Mouse (Mus musculus) c-Kit-positive CD71-positive TER-119-positive erythroid progenitor cells, embryonic 14.5 days (primary cell): ENCODE data around the gene Hhex.

Experiments
- DNase-seq: peaks from one replicate; pipeline ENCODE4 v3.0.0-alpha.2; 2013; ENCODE audit warnings: low spot score

The Hhex gene

DNA sequence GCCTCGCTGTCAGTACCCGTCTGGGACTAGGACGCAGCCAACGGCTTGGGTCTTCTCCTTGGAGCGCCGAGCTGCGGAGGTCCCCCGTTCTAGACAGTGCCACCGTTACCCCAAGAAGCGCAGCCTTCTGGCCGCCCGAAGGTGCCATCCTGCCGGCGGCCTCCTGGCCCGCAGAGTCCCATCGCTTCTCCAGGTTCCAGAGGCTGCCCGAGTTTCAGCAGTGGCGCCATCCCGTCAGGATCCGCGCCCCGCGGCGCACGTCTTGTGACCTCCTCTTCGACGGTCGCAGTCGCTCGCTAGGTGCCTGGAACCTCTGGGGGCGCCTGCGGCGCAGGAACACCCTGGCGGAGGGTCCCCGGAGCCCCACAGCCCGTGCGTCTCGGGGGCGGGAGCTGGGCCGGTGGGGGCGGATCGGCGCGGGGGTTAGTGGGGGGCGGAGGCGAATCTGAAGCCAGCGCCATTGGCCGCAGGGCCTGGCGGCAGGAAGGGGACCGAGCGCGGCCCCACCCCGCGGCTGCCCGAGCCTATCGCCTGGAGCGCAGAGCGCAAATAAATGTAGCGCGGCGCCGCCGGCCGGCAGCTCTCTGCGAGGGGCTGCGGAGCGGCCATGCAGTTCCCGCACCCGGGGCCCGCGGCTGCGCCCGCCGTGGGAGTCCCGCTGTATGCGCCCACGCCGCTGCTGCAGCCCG, at the start of gene Hhex:
TSS of gene Hhex (plus strand) at position 548 of the 689 bp plus-strand sequence.
- DNase-seq: peak; percentile 20

DNA sequence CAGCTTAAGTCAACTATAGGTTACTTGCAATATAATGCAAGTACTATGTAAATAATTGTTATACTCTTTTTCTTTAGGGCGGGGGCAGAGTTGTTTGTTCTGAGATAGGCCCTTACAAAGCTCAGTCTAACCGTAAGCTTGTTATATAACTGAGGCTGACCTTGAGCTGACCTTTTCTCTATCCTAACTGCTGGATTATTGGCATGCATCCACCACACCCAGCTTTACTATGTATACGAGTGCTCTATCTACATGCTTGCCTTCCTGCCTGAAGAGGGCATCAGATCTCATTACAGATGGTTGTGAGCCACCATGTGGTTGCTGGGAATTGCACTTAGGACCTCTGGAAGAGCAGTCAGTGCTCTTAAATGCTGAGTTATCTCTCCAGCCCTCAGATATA, 48.5 kb upstream of the Hhex start:
- no peak for DNase-seq

DNA sequence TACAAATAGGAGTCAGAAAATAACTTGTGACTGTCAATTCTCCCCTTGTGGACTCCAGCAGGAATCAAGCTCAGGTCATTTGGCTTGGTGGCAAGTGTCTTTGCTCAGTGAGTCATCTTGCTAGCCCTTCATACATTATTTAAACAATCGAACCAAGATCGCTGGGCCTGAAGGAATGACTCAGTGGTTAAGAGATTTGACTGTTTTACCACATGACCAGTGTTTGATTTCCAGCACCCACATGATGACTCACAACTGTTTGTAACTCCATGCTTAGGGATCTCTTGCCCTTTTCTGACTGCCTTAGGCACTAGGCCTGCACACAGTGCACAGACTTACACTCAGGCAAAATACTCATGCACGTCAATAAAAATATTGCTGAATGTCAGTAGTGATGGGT, 42.7 kb upstream of the Hhex start:
- no peak for DNase-seq

DNA sequence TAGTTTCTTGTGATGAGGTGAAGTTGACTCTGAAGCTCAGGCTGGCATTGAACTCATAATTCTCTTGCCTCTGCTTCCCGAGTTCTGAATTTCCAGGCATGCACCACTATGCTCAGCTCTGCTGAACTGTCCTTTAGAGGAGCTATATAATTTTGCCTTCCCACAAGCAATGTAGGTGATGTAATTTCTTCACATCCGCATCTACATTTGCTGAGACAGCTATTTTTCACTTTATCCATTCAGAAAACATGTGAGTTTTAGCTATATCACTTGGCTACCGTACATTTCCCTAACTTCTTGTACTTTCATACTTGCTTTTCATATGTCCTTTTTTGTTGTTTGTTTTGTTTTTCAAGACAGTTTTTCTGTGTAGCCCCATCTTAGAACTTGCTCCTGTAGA, 38.3 kb upstream of the Hhex start:
- no peak for DNase-seq

DNA sequence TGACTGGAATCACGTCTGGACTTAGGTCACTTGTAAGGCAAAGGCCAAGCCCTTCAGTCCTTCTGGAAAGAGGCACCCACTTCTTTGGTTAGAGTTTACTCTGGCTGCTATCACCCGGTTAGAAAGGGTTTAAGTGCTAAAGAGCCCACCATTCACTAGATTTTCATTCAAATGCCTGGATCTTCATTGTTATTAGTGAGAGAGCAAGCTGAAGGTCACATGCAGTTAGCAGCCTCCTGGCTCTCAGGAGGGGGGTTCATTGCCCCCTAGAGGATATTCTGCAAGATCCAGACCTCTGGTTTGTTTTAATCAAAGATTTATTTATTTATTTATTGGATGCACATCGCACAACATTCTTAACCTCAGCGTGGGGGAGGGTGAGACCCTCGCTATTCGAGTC, 33.7 kb upstream of the Hhex start:
- DNase-seq: no peak

DNA sequence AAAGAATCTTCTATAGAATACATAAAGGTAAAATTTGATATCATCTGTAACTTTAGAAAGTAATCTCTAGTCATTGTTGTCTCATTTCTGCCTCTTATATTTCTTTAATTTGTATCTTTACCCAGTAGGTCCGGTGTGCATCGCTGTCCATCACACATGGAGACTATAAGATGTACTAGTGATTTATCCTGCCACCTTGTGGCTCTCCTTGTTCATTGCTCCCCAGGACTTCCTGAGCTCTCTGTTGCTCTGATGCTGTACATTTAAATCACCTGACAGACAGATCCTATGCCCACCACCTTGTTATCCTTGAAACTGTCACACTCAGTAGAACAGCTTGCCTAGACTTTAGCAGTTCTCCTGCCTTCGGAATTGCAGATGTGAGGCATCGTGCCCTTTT, 16.3 kb upstream of the Hhex start:
- no peak for DNase-seq

DNA sequence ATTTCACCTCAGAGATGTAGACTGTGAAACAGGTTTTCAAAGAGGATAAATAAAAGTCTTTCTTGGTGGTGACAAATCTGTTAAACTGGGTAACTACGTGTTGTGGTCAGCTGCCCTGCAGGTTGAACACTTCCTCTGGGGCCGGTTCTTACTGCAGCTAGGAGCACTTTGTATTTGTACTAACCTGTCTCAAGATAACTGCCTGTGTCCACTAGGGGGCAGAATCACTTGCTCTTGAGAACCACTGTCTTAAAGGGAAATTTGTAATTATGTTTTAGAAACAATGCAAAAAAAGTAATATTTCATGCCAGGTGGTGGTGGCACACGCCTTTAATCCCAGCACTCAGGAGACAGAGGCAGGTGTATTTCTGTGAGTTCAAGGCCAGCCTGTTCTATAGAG, 15.0 kb upstream of the Hhex start:
- peak; percentile 66 for DNase-seq

DNA sequence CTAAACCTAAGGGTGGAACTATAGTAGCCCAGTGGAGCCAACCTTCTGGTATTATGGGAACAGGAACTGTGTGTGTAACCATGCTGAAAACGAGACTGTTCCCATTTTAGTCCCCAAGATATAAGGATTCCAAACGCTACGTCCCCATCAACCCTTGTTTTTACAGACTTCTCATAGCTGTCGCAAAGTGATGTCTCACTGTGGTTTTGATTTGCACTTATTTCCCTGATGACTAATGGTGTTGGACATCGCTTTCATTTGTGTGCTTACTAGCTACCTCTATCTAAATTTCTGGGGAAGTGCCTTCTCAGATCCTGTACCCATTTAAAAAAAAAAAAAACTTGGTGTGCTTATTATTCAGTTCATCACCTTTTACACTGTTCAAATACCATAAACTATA, 6.0 kb upstream of the Hhex start:
- DNase-seq: no peak

DNA sequence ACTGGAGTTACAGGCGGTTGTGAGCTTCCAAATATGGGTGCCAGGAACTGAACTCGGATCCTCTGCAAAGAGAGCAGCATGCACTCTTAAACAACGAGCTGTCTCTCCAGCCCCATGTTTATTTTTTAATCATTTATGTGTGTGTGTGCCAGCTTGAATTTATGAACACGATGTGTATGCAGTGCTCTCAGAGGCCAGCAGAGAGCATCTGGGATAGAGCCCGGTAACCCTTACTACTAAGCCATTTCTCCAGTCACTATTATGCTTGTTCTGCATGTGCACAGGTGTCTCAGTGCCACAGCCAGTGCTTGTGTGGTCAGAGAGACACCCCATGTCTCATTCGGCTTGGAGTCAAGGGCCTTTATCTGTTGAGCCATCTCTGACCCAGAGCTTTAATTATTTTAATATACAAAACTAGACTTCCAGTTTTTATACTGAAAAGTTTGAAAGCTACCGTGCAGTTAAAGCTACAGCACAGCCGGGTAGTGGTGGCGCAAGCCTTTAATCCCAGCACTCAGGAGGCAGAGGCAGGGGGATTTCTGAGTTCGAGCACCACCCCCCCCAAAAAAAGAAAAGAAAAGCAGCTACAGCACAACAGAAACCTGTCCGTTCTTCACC, 3.4 kb upstream of the Hhex start:
- DNase-seq: no peak

DNA sequence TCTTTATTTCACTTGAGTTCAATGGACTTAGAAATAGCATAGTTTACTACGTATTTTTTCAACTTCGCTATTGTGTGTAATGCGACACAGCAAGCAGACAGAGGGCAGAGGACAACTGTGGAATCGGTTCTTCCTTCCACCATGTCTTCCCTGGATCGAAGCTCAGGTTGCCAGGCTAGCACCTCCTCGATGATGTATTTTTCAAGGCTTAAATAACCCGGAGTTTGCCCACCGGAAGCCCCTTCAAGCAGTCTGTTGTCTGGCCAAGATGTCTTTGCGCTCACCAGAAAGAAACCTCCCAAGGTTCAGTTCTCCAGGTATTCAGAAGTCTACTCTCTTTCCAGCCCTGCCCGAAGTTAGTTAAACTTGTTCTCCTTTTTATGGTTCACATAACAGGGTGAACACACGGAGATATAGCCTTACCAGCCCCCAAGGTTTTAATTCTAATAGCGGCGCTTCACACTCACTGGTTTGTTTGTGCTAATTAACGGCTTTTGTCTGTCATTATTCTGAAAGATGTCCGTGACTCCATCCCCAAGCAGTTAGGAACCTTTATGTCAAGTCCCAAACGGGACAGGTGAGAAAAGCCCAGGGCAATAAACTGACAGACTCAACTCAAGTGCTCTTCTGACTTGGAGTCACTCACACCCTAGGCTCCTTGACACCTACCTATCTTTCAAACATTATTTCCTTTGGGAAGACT, 1.6 kb upstream of the Hhex start:
- no peak for DNase-seq

DNA sequence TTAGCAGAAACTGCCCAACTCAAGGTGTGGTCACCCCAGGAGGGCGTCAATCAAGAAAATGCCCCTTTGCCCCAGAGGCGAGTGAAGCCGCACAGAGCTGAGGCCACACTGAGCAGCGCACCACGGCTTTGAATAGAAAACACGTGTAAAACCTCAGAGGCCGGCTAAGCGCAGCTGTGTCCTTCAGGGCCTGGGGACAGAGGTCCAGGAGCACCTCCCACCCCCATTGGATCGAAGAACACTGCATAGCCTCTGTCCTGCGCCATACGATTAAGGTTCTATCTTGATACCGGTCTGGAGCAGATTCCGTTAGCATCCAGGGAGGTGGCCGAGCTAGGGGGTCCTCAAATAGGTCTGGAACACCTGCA, 731 bp upstream of the Hhex start:
- no peak for DNase-seq

DNA sequence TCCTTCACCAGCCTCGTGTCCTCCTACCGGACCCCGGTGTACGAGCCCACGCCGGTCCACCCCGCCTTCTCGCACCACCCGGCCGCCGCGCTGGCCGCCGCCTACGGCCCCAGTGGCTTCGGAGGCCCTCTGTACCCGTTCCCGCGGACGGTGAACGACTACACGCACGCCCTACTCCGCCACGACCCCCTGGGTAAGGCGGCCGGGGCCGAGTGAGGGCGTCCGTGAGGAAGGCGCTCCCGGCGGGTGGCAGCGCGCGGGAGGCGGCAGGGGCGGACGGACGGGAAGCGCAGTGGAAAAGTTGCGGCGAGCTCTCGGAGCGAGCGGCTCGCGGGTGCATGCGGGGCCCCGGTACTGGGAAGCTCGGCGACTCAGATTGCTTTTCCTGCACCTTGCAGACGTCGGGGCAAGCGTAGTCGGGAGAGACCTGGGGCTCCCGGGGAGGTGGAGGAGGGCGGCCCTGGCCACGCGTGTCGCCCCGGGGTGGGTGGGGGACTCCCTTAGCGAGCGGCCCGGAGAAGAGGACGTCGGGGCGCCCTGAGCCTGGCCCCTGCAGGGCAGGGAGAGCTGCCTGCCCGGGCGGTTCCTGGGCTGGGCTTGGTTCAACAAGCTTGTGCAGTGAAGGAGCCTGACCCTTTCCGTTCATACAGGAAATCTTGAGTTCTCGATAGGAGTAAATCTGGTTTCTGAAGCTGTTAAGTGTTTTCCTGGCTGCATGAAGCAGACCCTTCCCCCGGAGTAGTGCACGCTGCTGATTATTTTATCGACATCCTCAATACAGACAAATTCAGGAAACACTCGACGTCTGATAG, 637 bp downstream of the Hhex start:
- DNase-seq: no peak

DNA sequence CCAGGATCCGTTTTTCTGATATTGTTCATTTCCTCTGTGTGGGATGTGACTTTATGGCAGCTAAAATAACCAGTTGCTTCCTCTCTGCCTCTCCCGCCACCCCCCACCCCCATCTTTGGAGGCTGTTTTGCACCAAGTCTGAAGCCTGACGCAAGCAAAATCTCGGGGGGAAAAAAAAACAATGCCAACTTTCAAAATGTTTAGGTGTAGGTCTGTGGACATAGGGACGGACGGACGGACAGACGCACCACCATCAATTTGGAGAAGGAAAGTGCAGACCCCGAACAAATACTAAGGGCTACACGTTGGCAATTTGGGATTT, 1.2 kb downstream of the Hhex start:
- no peak for DNase-seq

DNA sequence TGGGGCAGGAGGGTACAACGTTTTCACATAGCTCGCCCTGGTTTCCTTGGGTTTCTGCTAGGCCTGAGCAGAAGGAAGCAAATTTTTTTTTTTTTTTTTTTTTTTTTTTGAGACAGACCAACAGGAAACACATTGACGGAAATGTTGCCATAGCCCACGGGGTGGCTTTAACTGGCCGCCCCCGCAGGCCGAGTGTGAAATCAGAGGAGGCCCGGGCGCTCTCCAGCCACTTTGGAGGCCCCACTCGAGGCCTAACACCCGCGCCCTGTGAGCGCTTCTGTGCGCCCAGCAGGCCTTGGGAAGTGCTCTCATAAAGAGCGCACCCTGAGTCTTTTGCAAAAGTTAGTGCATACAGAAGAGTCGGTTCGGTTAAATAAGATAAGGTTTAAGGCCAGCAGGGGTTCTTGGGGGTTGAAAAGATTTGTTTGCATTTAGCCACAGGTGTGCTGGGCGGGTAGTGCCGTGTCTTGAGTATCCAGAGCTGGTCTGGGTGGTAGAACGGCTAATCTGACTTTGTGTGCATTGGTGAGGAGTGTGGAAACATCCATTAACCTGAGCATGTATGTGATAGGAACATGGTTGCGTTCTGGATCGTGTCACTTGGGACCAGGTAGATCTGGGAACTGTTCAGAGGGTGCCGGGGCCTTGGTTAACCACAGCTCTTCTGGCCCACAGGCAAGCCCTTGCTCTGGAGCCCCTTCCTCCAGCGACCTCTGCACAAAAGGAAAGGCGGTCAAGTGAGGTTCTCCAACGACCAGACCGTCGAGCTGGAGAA, 2.1 kb downstream of the Hhex start:
- DNase-seq: no peak

DNA sequence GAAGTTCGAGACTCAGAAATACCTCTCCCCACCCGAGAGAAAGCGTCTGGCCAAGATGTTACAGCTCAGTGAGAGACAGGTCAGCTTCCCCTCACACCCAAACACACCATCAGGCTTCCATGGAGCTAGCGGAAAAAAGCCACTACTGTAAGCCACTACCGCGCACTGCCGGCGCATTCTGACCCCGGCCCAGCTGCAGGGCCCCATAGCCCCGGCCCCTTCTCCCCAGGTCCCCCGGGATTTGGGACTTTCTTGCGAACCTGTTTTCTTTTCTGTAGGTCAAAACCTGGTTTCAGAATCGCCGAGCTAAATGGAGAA, 2.6 kb downstream of the Hhex start:
- no peak for DNase-seq

DNA sequence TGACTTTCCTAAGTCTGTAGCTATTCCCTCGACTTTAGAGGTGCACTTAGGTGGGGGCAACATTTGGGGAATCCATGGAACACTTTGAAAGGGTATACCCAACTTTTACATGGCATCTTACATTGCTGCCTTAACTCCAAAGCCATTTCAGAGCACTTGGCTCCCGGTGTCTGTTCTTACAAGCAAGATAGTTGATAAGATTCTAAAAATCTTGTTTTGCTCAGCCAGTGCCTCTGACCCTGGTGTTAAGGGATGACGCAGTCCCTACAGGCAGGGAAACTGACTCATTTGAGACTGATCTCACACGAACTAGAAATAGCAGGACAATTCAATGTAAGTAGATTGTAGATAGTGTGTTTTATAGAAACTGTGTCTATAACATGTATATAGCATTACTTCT, 5.6 kb downstream of the Hhex start:
- no peak for DNase-seq

DNA sequence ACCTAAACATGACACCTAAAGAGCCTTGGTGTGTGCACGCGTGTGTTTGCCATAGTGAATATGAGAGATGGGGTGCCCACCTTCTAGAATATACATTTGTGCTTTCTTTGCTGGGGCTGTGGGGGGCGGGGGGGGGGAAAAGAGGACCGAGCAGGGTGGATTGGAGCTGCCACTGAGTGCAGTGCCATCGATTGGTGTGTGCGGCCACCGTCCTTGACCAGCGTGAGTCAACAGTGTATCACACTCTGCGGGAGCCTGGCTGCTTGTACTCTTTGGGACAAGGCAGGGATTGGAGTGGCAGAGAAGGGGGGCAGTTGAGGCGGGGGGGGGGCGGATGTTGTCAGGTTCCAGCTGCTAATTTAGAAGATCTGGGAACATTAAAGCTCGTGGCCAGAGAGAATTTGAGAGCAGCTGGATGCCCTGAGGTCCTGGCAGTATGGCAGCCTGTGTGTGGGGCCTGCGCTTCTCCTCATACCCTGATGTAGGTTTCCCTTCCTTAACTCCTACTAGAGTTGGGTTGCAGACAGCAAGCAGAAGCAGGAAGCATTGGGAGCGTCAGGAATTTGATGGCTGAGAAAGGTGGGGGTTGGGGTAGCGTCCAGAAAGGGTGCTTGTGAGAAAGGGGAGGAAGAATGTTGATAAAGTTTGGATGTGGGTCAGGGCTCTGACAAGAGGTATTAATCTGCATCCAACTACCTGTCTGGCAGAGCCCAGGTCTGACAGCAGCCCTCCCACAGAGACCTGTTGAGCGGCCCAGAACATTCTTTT, 6.3 kb downstream of the Hhex start:
- DNase-seq: no peak

DNA sequence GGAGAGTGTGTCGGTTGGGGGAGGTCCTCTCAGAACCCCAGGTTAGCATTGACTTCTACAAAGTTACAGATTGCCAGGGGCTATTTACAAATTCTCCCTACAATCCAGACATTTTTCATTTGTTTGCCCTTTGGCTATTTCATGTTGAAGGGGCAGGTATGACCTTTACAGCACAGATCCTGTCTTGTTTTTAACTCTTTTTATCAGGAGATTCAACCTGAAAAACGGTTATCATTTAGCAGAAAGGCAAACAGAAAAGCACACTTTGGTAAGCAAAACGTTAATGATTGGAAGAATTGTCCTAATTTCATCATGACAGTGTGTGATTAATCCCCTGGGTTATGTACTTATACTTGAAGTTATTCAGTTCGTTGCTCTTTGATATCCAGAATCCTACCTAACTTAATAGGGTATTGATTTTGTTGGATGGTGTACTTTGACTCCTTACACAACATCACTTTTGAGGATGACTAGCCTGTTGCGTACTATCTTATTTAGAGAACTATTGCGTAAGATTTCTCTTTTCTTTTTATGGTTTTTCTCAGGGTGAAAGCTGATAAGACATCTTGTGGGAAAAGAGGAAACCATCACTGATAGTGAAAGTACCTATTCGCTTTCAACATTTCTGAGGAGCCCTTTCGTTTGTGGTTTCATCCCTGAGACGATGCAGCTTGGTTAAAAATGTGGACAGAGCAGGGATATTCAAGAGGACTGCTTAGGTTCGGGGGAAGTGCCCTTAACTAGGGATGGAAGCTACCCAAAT, 8.1 kb downstream of the Hhex start:
- DNase-seq: no peak

DNA sequence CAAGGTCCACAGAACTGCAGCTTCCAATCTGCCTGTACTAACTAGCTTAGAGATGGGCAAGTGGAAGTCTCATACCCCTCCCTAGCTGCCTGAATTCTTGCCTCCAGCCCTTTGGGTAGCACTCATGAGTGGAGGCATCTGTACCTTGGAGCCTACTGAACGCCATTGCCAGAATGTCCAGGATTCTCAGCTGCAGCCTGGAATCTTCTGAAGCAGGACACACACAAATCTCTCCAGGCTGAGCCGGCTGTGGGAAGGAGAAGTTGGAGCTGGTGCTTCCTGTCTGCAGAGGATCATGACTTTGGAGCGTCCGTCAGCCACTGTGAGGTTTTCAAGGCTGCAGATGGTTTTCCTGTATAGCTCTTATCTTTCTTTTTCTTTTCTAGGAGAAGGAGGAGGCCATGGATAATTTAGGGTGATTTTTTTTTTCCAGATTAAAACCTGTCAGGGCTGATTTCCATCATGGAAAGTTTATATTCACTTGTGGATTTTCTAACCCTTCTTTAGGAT, 9.1 kb downstream of the Hhex start:
- DNase-seq: no peak

DNA sequence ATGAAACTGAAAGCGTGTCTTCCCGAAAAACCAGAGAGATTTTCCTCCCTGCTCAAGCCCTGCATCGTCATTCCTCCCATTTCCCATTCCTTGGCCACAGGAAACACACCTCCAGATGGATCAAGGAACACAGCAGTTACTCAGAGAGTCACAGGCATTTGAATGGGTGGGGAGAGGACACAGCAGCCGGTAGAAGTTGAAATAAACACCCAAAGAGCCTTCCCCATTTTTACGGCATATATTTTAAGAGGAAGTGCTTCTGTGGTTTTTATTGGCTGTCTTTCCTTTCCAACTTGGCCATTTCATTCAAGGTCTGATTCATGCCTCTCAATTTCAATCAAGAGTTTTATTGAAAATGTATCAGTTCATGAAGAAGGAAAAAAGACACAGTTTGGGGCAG, 13.6 kb downstream of the Hhex start:
- no peak for DNase-seq

DNA sequence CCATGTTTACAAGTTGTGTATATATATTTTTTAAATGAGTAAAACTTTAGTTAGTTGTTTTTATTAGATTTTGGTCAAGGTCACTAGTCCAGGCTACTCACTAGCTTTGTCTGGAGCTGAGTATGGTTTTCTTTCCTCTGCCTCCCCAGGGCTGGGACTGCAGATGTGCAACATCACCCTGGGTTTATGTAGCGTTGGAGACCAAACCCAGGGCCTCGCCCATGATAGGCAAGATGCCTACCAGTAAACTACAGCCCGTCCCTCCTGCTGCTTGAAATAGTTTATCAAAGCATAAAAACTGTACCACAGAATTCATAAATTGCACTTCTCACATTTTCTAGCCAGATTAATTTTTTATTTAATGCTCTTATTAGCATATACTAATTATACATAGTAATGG, 14.6 kb downstream of the Hhex start:
- DNase-seq: no peak
